ENCODE assay signal across 29 mouse cellular contexts in the genomic region with DNA sequence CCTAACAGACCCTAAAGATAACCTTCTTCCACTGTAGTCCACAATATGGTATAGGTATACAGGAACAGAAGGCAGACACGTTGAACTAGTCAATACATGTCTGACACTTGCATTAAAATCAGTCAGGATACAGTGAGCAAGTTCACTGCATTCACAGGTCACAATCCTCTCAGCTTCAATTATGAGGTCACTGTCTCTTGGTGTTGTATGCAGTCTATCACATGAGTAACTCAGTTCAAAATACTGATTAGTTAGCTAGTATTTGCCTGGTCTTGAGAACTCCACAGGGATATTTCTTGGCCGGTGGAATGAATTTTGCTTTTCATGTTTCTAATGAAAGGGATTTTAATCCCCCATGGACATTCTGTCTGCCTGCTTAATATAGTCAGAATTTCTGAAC.
DNase-seq lines count a peak whose midpoint lies in the region; ATAC-seq and TF ChIP-seq lines count a peak whose summit lies in the region.
"Had no signal": no experiment of that assay in that cellular context is flagged by ENCODE, and none has a peak within 500 bp of the region (broad histone marks: within the 10 kb centered on the region; RNA-seq: fewer than 3 reads in every experiment).

No protein-coding gene starts in this region.

- no peaks in the 10 kb centered on the region for H3K27me3 ChIP-seq in hindbrain, postnatal 0 days (ENCODE audit: insufficient read depth, low read length)
- H3K27me3 ChIP-seq in hindbrain, embryonic 12.5 days = no peaks in the 10 kb centered on the region
- no peaks in the 10 kb centered on the region for H3K27me3 ChIP-seq in midbrain, embryonic 14.5 days (ENCODE audit: control insufficient read depth, insufficient read depth, low read length)
- no peaks in the 10 kb centered on the region for H3K27me3 ChIP-seq in midbrain, embryonic 11.5 days (ENCODE audit: control insufficient read depth, insufficient read depth, low read length)
- no peaks in the 10 kb centered on the region for H3K27me3 ChIP-seq in midbrain, embryonic 16.5 days (ENCODE audit: control insufficient read depth, insufficient read depth, low read depth, low read length)
- no peaks in the 10 kb centered on the region for H3K27me3 ChIP-seq in thymus, adult 2 months (ENCODE audit: control insufficient read depth, insufficient read depth, low read length)
- H3K27me3 ChIP-seq: CH12.LX; embryonic facial prominence, embryonic 13.5 days; embryonic facial prominence, embryonic 15.5 days; forebrain, embryonic 12.5 days had no signal

- no peak overlapping the region for H3K4me2 ChIP-seq in hindbrain, postnatal 0 days (ENCODE audit: low read depth, low read length)
- no peak overlapping the region for H3K4me2 ChIP-seq in hindbrain, embryonic 12.5 days (replicated peaks)
- H3K4me2 ChIP-seq in midbrain, embryonic 14.5 days (ENCODE audit: low read length) = no peak overlapping the region
- H3K4me2 ChIP-seq in midbrain, embryonic 11.5 days = no peak overlapping the region
- no peak overlapping the region for H3K4me2 ChIP-seq in midbrain, embryonic 16.5 days (ENCODE audit: low read length)
- H3K4me2 ChIP-seq: embryonic facial prominence, embryonic 13.5 days; embryonic facial prominence, embryonic 15.5 days; forebrain, embryonic 12.5 days had no signal

- TF ChIP-seq POLR2A in brain, embryonic 14.5 days (IDR thresholded peaks at IDR 0.05; ENCODE audit: borderline replicate concordance, extremely low read depth, insufficient read depth, insufficient read length, poor library complexity, severe bottlenecking) = no peak
- TF ChIP-seq POLR2A in thymus, adult 2 months (IDR thresholded peaks at IDR 0.05; ENCODE audit: control insufficient read depth, extremely low read depth, insufficient read depth, low read length, poor library complexity) = no peak

- peak; percentile 3 for DNase-seq in hindbrain, postnatal 0 days (ENCODE audit: low spot score)
- DNase-seq in midbrain, embryonic 14.5 days = peak; percentile 35
- no peak for DNase-seq in midbrain, embryonic 11.5 days (ENCODE audit: low spot score, missing footprints)
- peak; percentile 31 for DNase-seq in brain, embryonic 14.5 days (ENCODE audit: low read depth)
- DNase-seq in thymus, adult 2 months = no peak
- DNase-seq in spleen, postnatal 36 days (ENCODE audit: low spot score in 2 of 2) = no peak
- DNase-seq: adrenal gland, adult 8-10 months; adrenal gland, postnatal 14 days; B cell, adult 2 months; cerebellum, adult 11 months; cerebellum, adult 18-20 months; cerebellum, adult 8-10 months; cerebellum, adult 9-11 months; cerebellum, postnatal 14 days; cerebellum, postnatal 36 days; embryo, embryonic 11 days had no signal

- WGBS in hindbrain, postnatal 0 days = 51% methylated on average over 2 of the region's 2 CpGs
- 49% methylated on average over 2 of the region's 2 CpGs for WGBS in hindbrain, embryonic 12.5 days
- 49% methylated on average over 2 of the region's 2 CpGs for WGBS in midbrain, embryonic 14.5 days
- WGBS in midbrain, embryonic 11.5 days = 74% methylated on average over 2 of the region's 2 CpGs
- 38% methylated on average over 2 of the region's 2 CpGs for WGBS in midbrain, embryonic 16.5 days
- WGBS in thymus, adult 2 months = 62% methylated on average over 2 of the region's 2 CpGs

- H3K4me1 ChIP-seq in hindbrain, postnatal 0 days (ENCODE audit: insufficient read depth, low read length) = no peaks in the 10 kb centered on the region
- no peaks in the 10 kb centered on the region for H3K4me1 ChIP-seq in hindbrain, embryonic 12.5 days
- no peaks in the 10 kb centered on the region for H3K4me1 ChIP-seq in midbrain, embryonic 14.5 days (ENCODE audit: control insufficient read depth, insufficient read depth, low read length)
- no peaks in the 10 kb centered on the region for H3K4me1 ChIP-seq in midbrain, embryonic 11.5 days (ENCODE audit: control insufficient read depth, insufficient read depth, low read length)
- no peaks in the 10 kb centered on the region for H3K4me1 ChIP-seq in midbrain, embryonic 16.5 days (ENCODE audit: control insufficient read depth, insufficient read depth, low read length)
- H3K4me1 ChIP-seq in thymus, adult 2 months (replicated peaks; ENCODE audit: control insufficient read depth, insufficient read depth, low read length) = no peaks in the 10 kb centered on the region
- H3K4me1 ChIP-seq: embryonic facial prominence, embryonic 13.5 days; embryonic facial prominence, embryonic 15.5 days; forebrain, embryonic 10.5 days; forebrain, embryonic 12.5 days had no signal

- no peaks in the 10 kb centered on the region for H3K9me3 ChIP-seq in hindbrain, postnatal 0 days (ENCODE audit: low read length)
- H3K9me3 ChIP-seq in hindbrain, embryonic 12.5 days (replicated peaks) = no peaks in the 10 kb centered on the region
- H3K9me3 ChIP-seq in midbrain, embryonic 14.5 days (ENCODE audit: control insufficient read depth, low read length) = no peaks in the 10 kb centered on the region
- H3K9me3 ChIP-seq in midbrain, embryonic 11.5 days (ENCODE audit: control insufficient read depth, low read length) = no peaks in the 10 kb centered on the region
- no peaks in the 10 kb centered on the region for H3K9me3 ChIP-seq in midbrain, embryonic 16.5 days (replicated peaks; ENCODE audit: control insufficient read depth, low read length, poor library complexity, severe bottlenecking)
- H3K9me3 ChIP-seq: embryonic facial prominence, embryonic 13.5 days; embryonic facial prominence, embryonic 15.5 days; forebrain, embryonic 10.5 days; forebrain, embryonic 12.5 days; G1E had no signal

- no peak for TF ChIP-seq CTCF in hindbrain, postnatal 0 days (IDR thresholded peaks at IDR 0.05; ENCODE audit: low read depth)
- TF ChIP-seq CTCF in brain, embryonic 14.5 days (IDR thresholded peaks at IDR 0.05; ENCODE audit: borderline replicate concordance, extremely low read depth, insufficient read depth, insufficient read length) = no peak
- TF ChIP-seq CTCF in thymus, adult 2 months (IDR thresholded peaks at IDR 0.05; ENCODE audit: borderline replicate concordance, control insufficient read depth, extremely low read depth, insufficient read depth, low read length, poor library complexity) = no peak

- no peak overlapping the region for H3K4me3 ChIP-seq in hindbrain, postnatal 0 days (ENCODE audit: low read length)
- H3K4me3 ChIP-seq in hindbrain, embryonic 12.5 days = no peak overlapping the region
- no peak overlapping the region for H3K4me3 ChIP-seq in midbrain, embryonic 14.5 days (replicated peaks; ENCODE audit: low read depth, low read length)
- no peak overlapping the region for H3K4me3 ChIP-seq in midbrain, embryonic 11.5 days (ENCODE audit: low read depth, low read length)
- no peak overlapping the region for H3K4me3 ChIP-seq in midbrain, embryonic 16.5 days (ENCODE audit: low read depth, low read length)
- no peak overlapping the region for H3K4me3 ChIP-seq in thymus, adult 2 months (ENCODE audit: control insufficient read depth, insufficient read depth, low read length)
- H3K4me3 ChIP-seq: embryonic facial prominence, embryonic 13.5 days; embryonic facial prominence, embryonic 15.5 days; erythroblast, embryonic 14.5 days; forebrain, embryonic 10.5 days; forebrain, embryonic 12.5 days had no signal

- no peak overlapping the region for H3K9ac ChIP-seq in hindbrain, postnatal 0 days (replicated peaks; ENCODE audit: low read length)
- H3K9ac ChIP-seq in hindbrain, embryonic 12.5 days = no peak overlapping the region
- no peak overlapping the region for H3K9ac ChIP-seq in midbrain, embryonic 14.5 days (replicated peaks; ENCODE audit: low read length)
- H3K9ac ChIP-seq in midbrain, embryonic 11.5 days (ENCODE audit: low read length) = no peak overlapping the region
- no peak overlapping the region for H3K9ac ChIP-seq in midbrain, embryonic 16.5 days (ENCODE audit: low read depth, low read length)
- H3K9ac ChIP-seq: embryonic facial prominence, embryonic 13.5 days; embryonic facial prominence, embryonic 15.5 days; forebrain, embryonic 12.5 days had no signal

- H3K27ac ChIP-seq in hindbrain, postnatal 0 days = no peak overlapping the region
- no peak overlapping the region for H3K27ac ChIP-seq in hindbrain, embryonic 12.5 days
- H3K27ac ChIP-seq in midbrain, embryonic 14.5 days (replicated peaks; ENCODE audit: low read depth, low read length) = no peak overlapping the region
- no peak overlapping the region for H3K27ac ChIP-seq in midbrain, embryonic 11.5 days (ENCODE audit: low read depth, low read length)
- no peak overlapping the region for H3K27ac ChIP-seq in midbrain, embryonic 16.5 days (ENCODE audit: low read length)
- no peak overlapping the region for H3K27ac ChIP-seq in thymus, adult 2 months (ENCODE audit: control insufficient read depth, insufficient read depth, low read length)
- H3K27ac ChIP-seq: embryonic facial prominence, embryonic 13.5 days; embryonic facial prominence, embryonic 15.5 days; forebrain, embryonic 10.5 days; forebrain, embryonic 12.5 days had no signal

- H3K36me3 ChIP-seq in hindbrain, postnatal 0 days (ENCODE audit: insufficient read depth, low read length) = no peaks in the 10 kb centered on the region
- H3K36me3 ChIP-seq in hindbrain, embryonic 12.5 days = no peaks in the 10 kb centered on the region
- H3K36me3 ChIP-seq in midbrain, embryonic 14.5 days (ENCODE audit: control insufficient read depth, insufficient read depth, low read length) = no peaks in the 10 kb centered on the region
- no peaks in the 10 kb centered on the region for H3K36me3 ChIP-seq in midbrain, embryonic 11.5 days (ENCODE audit: control insufficient read depth, insufficient read depth, low read length)
- H3K36me3 ChIP-seq in midbrain, embryonic 16.5 days (ENCODE audit: control insufficient read depth, insufficient read depth, low read length) = no peaks in the 10 kb centered on the region
- no peaks in the 10 kb centered on the region for H3K36me3 ChIP-seq in thymus, adult 2 months (ENCODE audit: control insufficient read depth, insufficient read depth, low read length)
- H3K36me3 ChIP-seq: embryonic facial prominence, embryonic 13.5 days; embryonic facial prominence, embryonic 15.5 days; forebrain, embryonic 10.5 days; forebrain, embryonic 12.5 days; G1E had no signal

- ATAC-seq in hindbrain, postnatal 0 days = no peak
- no peak for ATAC-seq in hindbrain, embryonic 12.5 days (ENCODE audit: low FRiP score)
- ATAC-seq in midbrain, embryonic 14.5 days (ENCODE audit: low FRiP score, low TSS enrichment) = no peak
- ATAC-seq in midbrain, embryonic 11.5 days (ENCODE audit: low FRiP score) = no peak
- ATAC-seq in midbrain, embryonic 16.5 days = peak; percentile 58; the same call in 1 of the 2 replicates
- ATAC-seq: activated CD4-positive, CD25-positive, alpha-beta regulatory T cell, adult 4 months; CD4-positive, CD25-positive, alpha-beta regulatory T cell, adult 4 months; forebrain, embryonic 14.5 days; Patski had no signal

Comparison
In these comparisons a context has a peak if more than half of its experiments do, and no peak if none do; other contexts are left out.
1. DNase-seq: peak in hindbrain, postnatal 0 days (single experiment), midbrain, embryonic 14.5 days (single experiment) and brain, embryonic 14.5 days (single experiment); none in midbrain, embryonic 11.5 days (single experiment), thymus, adult 2 months (single experiment) and spleen, postnatal 36 days (0 of 2).